Mouse (Mus musculus): ENCODE measurements around the gene Crygb.

The Crygb gene

DNA sequence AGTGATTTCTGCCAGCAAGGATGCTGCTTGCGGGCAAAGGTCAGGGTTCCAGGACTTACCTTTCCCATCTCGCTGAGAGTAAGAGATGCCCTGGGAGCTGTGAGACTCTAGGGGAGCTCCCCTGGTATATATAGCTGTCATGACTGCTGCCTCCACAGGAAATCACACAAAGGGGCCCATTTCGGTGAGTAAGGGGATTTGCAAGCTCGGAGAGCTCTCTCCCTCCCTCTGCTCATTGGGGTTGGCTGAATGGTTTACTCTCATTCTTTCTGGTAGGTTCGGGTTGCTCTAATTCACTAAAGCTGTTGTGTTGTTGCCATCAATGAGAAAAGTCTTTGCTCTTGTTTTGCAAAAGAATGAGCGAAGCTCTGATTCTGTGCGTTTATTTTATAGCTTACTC is at the start of gene Crygb:
Gene Crygb, minus strand, starts transcription at position 101 of the 400 bp plus-strand sequence.
- no peak for DNase-seq (ENCODE audit: low spot score)

DNA sequence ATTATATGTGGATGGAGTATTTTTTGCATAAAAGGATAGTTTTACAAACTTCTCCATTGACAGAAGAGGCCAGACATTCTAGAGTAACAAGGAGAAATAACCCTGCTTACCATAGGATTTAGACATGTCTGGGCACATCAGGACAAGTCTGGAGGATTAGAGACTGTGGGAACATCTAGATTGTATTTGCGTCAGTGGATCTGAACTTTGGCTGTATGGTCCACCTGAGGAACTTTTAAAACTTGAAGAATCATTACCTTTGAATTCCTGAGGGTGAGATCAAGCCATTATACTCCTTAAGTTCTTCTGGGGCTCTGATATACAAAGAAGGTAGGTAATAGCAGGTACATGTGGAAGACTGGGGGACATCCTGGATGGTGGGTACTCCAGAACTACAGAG is 49.6 kb upstream of the Crygb start:
- no peak for DNase-seq (ENCODE audit: low spot score)

DNA sequence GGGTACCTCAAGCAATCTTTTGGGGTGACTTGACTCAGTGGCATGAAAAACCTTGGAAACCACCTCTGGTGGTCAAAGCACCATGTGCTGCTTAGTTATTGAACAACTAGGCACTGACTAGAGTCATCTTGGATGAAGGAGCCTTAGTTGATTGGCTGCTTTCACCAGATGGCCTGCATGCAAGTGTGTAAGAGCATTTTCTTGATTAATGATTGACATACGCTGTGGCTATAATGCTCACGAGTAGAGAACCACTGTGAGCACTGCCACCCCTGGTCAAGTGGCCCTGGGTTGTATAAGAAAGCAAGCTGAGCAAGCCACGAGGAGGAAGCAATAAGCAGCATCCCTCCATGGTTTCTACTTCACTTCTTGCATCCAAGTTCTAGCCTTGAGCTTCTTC is 48.1 kb upstream of the Crygb start:
- DNase-seq (ENCODE audit: low spot score): no peak

DNA sequence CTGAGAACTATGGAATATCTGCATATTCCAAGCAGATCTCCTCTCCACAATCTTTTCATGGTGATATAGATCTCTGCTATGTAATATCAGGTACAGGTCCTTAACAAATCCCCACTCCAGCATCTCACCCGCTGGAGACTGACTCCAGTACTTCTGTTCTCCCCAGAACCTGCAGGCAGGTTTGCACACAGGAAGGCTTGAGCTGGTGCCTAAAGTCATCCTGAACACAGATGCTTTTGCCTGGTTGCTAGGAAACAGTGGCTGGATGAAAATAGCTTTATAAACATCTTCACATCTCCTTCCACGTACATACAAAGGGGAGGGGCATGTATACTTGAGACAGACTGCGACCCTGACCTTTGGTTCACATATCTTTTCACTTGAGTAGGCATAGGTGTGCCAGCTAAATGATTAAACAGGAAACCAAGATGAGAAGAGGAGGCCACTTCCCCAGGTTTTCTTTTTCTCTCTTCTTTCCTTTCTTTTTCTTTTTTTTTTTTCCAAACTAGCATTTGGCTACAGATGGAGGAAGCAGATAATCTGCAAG is 47.6 kb upstream of the Crygb start:
- no peak for DNase-seq (ENCODE audit: low spot score)

DNA sequence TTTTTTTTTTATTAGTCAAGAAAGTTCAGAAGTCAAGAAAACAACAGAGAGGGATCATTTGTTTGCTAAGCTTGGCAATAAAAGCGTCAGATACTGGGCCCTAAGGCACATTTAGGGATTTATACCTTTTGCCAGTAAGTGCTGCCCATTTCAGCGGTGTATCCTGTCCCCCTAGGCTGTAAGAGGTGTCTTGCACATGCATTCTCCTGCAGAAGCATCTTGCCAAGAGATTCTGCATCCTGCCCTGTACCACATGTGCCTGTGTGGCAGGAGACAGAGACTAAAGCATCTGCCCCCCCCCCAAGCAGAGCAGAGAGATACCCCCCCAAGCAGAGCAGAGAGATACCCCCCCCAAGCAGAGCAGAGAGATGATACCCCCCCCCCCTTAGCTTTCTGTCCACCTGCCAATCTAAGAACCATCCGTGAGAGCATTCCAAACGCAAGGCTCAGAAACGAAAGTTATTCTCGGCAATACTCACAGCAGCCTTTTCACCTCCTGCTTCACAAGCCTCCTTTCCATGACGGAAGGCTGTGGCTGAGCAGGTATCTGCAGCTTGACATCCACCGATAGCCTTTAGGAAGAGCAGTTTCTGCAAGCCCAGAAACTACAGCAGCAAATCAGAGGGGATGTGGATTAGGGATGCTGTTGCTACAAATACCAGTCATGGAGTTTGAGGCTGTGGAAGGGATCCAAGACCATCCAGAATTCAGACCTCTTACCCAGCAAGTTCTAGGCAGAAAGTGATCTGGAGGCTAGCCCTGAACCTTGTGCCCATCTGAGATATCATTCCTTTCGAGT is 40.7 kb upstream of the Crygb start, which contains the start of gene D630023F18Rik:
Gene D630023F18Rik, minus strand, starts transcription at position 641 of the 799 bp plus-strand sequence.
- DNase-seq (ENCODE audit: low spot score): no peak

DNA sequence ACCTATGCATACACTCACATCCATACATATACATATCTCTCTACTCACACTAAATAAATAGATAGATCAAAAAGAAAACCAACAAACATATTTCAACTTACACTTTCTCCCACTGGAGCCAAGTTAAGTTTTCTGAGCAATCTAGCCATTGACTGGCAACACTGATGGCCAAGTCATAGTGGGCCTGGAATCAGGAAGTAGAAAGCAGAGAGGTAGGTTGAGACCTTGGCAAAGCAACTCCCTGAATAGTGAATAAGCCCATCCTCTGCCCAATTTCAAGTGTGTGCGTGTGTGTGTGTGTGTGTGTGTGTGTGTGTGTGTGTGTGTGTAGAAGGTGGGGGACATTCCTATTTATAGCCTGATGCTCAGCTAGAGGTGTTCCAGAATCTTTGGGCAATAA is 37.4 kb upstream of the Crygb start, which contains the start of gene Gm28845:
Gene Gm28845, minus strand, starts transcription at position 121 of the 400 bp plus-strand sequence.
- DNase-seq (ENCODE audit: low spot score): no peak

DNA sequence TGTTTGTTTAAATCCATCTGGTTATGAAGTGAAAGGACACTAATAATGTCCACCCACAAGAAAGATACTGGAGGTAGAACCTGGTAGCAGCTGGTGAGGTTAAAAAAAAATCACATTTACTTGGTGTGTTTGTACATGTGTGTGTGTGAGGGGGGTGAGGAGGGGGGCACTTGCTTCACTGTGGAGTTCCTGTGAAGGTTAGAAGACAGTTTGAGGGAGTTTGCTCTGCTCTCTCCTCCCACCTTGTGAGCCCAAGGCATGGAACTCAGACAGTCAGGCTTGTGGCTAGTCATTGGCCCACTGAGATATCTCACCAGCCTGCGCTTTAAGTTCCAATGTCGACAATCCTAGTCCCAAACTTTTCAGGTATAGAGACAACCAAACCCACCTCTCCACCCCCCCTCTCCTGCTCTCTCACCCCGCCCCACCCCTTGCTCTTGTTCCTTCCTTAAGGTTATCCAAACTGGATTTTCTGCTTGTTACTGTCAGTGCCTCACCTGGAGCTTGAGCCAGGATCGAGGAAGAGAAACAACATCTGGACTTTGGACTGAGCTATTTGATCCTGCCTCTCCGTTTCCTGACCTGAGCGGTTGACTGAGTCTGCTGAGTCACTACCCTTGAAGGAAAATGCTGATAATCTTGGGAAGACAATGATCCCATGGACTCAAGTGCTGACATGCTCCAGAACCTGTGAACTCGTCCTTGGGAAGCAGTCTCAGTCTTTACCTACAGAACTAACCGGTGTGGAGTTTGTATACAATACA is 36.2 kb upstream of the Crygb start:
- DNase-seq (ENCODE audit: low spot score): no peak

DNA sequence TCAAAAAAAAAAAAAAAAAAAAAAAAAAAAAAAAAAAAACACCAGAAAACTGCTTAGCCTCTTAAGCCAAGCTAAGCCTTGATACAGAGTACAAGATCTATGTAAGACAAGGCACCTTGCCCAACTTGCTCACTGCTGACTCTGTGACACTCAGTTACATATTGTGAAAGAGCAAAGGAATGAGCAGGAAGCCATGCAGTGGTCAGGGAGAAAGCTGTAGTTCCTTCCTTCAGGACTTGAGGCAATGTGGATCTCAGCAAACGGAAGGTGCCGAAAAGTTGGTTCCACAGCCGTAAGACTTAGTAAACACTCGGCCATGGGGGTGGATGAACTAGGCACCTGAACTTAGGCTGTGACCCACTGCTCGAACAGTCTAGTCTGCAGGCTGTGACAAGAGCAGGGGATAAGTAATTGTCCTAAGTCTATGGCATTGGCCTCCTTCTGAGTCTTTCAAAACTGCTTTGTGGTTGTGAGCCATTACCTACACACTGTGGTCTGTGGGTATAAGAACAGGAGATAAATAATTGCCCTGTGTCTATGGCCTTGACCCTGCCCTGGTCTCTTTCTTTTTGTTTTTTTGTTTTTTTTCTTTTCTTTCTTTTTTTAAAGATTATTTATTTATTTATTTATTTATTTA is 31.6 kb upstream of the Crygb start:
- no peak for DNase-seq (ENCODE audit: low spot score)

DNA sequence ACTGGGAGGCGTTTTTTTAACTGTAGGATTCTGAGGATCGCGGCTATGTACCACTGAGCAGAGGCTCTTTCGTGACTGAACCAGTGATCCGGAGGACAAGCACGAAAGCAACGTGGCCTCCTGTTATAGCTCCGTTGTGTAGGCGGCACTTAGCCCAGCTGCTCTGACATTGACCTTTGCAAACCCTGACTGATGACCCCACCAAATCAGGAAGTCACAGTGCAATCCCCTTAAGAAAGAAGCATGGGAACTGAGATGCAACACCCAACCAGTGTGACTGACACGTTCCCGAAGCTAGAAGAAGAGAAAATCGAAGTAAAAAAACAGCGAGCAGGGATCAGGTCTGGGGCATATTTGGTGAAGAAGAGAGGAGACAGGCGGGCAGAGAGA is 30.7 kb upstream of the Crygb start:
- no peak for DNase-seq (ENCODE audit: low spot score)

DNA sequence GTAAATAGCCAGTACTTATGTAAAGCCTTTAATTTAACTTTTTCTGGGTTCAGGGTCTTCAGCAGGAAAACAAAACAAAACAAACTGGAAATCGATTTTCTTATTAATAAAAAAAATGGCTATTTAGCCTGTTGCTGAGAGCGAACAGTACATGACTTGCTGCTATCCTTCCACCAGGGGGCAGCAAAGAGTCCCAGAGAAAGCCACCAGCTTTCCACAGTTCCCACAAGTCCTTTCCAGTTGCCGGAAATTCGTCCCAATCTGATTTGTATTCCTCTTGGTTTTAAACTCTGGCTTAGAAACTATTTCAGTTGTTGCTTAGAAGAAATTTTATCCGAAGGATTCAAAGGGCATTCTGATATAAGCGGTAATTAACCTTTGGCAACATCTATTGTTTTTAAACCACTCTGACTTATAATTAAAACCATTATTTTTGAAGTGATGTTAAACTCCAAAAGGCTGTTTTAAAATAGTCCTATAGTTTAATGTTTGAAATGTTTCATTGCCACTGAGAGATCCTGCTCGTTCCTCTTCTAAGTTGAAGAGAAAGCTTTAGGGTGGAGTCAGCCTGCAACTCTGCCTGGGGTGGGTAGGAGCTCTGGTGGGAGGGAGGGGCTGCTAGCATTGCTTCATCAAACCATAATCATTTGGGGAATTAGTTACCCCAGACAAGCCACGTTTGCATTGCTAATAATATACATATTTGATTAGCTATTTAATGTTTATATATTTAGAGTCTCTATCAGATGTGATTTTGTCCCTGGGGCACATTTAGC is 30.1 kb upstream of the Crygb start:
- DNase-seq (ENCODE audit: low spot score): peak; percentile 3

DNA sequence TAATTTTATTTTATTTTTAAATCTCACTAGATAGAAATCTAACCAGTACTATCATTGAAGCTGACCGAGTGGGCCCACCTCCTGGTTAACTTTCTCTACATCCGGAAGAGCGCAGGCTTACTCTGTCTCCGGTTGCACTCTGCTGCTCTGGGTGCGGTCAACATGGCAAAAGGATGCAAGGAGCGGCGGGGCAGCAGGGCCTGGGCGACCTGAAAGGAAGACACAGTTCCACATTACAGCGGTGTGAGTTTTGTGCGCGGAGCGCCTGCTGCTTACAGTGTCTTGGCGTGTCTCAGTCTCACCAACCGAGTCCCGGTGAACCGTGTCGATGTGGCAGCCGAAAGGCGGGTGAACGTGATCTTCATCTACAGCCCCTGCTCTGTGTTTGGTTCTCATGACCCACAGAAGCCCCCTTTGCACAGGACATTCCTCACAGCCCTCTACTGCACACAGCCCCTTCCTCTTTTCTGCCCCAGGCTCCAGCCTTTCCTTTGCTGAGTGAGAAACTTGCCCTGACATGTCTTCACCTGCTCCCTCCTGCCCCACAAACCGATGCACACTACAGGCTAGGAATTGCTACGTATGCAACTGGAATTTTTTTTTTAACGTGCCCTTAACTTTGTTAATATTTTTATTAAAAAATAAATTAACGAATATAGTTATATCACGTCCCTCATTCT is 27.8 kb upstream of the Crygb start:
- DNase-seq (ENCODE audit: low spot score): no peak

DNA sequence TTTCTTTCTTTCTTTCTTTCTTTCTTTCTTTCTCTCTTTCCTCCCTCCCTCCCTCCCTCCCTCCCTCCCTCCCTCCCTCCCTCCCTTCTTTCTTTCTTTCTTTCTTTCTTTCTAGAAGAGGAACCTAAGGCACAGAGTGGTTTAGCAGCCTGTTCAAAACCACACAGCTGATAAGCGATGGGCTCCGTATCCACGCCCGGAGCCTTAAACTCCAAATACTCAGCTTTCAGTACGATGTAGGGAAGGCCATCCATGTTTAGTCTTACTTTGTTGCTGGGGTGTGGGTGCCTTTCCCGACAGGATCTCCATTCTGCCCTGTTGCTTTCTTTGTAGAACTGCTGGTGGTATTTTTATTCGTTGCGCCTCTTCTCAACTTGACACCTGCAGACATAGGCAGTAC is 27.1 kb upstream of the Crygb start:
- DNase-seq (ENCODE audit: low spot score): no peak

DNA sequence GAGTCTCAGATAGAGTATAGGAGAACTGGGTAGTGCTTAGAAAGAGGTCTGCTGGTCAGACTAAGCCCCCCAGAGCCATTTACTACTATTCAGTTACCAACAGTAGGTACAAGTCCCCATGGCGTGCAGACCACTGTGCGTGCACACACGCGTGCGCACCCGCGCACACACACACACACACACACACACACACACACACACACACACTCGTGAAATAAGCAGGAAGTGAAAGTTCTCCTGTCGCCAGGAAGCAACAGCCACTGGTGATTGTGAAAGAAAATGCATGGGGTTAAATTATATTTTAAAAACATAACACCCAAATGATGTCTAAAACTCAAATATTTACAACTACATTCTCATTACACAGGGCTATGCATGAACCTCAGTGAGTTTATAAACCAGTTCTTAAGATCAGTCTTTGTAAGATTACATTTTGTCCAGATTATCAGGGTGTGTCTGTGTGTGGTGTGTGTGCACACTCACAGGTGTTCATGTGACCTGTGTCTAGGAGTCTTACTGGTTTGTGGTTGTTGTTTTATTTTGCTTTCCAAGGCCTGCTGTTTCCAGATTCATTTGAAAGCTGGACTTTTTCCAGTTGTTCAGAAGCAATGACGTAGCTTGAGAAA is 25.7 kb upstream of the Crygb start:
- DNase-seq (ENCODE audit: low spot score): no peak

DNA sequence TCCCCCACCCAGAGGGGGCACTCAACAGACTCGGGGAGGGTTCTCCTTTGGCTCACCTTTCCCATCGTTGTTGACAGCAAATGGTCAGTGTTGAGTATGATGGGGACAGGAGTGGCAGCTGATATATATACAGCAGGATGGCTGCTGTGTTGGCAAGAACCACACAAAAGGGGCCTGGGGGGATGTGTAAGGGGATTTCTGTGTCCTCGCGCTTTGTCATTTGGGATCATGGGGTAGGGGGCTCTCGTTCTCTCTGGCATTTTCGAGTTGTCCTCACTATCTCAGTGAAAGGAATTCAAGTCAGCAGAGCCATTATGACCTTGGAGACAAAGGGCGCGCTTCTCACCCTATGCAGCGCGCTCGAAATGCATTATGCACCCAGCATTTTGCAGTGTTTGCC is 21.2 kb upstream of the Crygb start, which contains the start of gene Cryga:
Gene Cryga, minus strand, starts transcription at position 101 of the 400 bp plus-strand sequence.
- no peak for DNase-seq (ENCODE audit: low spot score)

DNA sequence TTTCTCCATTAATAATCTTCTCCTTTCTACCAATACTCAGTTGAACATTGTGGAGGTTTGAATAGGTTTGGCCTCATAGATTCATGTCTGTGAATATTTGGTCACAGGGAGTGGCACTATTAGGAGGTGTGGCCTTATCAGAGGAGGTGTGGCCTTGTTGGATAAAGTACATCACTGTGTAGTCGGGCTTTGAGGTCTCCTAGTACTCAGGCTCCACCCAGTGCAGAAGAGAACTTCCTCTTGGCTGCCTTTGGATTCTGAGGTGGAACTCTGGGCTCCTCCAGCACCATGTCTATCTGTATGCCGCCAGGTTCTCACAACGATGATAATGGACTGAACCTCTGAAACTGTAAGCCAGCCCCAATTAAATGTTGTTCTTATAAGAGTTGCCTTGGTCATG is 14.9 kb upstream of the Crygb start:
- DNase-seq (ENCODE audit: low spot score): no peak

DNA sequence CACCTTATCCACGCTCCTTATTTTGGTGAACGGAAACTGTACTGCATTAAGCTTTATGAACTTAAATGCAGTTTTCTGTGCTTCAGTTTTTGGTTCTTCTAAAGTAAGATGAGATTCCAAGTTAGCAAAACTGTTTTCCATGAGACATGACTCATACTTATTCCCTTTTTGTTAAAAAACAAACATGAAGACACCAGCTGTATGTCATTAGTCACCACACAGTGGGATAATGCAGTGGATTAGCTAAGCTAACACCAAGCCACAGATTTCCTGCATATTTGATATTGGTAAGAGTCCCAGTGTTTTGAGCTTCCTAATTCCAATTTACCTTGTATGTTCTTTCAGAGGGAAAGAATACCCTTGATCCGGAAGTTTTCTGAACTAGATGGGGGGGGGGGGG is 9.5 kb upstream of the Crygb start:
- no peak for DNase-seq (ENCODE audit: low spot score)

DNA sequence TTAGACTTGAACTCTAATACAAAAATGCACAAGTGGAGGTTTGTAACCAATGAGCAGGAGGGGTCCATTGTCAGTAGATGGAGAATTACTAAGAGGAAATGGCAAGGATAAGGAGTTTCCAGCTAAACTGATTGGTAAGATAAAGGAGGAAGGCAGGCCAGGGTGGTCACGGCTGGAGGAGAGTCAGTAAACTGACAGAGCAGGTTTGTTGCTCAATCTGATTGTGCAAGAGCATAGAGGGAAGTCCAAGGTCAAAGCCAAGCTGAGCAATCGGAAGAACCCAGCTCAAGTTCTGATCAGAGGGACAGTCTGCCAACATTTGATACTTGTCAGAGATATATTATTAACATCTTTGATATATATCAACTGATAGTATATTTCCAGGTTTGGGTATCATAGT is 8.3 kb upstream of the Crygb start:
- no peak for DNase-seq (ENCODE audit: low spot score)

DNA sequence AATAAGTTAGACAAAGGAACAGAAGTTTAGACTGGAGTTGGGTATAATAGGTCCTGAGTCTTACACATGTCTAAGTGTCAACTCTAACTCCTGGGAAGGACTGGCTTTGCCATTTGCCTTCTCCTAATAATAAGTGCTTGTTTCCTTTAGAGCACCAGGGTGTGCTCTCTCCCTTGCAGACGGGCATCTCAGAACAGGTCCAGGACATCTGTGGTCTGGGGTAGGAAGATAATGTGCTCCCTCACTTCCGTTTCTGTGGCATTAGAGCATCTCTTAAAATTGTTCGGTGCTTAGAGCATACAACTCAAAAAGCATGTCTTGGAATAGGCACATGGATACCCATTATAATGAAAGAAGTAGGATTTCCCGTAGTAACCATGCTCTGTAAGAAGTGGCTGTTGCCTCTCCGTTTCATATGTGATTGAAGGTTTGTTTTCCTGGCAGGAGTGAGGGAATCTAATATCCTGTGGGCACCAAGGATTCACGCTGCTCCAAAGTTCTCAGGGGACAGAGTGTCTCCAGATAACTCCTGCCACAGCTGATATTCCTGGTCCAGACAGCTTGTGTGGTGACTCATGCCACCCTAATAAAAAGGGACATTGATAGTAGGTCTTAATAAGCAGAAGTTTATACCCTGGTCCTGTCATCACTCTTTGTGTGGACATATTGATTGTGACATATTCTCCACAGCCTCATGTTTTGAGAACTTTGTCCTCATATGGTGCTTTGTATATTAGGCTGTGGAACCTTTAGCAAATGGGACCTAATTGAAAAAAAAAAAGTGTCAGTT is 6.7 kb upstream of the Crygb start:
- DNase-seq (ENCODE audit: low spot score): no peak

DNA sequence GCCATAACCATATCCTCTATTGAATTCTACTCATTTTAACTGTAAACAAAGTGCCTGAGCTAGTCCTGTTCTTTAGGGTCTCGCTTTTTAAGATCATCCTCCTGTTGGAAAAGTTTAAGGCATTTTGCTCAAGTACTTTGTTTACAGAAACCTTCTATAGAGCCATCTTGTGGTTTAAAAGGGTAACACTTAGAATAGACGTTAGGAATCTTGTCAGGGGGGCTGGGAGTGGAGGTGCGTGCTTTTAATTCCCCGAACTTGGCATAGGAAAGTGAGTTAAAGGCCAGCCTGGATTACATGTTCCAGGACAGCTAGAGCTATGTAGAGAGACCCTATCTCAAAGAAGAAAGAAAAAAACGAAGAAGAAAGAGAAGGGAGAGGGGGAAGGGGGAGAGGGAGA is 6.5 kb downstream of the Crygb start:
- no peak for DNase-seq (ENCODE audit: low spot score)

DNA sequence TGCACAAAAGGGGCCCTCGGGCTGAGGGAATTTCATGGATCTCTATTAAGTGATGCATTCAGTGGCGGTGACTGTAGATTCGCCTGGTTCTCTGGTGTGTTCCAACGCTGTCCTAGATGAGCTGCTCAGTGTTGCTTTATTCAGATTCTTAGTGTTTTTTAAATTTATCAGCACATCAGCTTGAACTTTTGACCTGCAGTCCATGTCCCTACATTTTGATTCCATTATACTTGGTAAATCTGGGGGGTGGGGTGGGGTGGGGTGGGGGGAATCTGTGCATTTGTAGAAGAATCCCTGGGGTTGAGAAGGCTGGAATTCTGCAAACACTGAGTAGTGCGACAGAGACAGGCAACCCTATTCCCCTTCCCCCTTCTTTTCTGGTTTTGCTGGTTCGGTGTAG is 8.5 kb downstream of the Crygb start, which contains the start of gene Crygc:
Gene Crygc, minus strand, starts transcription at position 101 of the 400 bp plus-strand sequence.
- no peak for DNase-seq (ENCODE audit: low spot score)

All from T-cell, adult 2 months (primary cell).